Mouse (Mus musculus) myocyte (in vitro differentiated cells): ENCODE results near the gene Mindy4. TPM values are rescaled to one million over a fixed set of nuclear protein-coding genes. Genes with fewer than 3 reads are reported as not detected.

Experiments used
- H3K27me3 ChIP-seq: one replicate; pipeline ENCODE4 v1.6.1; 2011; ENCODE audit not compliant: control insufficient read depth, insufficient read depth, insufficient read length
- H3K36me3 ChIP-seq: one replicate; pipeline ENCODE4 v1.6.1; 2011; ENCODE audit not compliant: control insufficient read depth, insufficient read depth
- H3K4me2 ChIP-seq: one replicate; pipeline ENCODE4 v1.6.1; 2011; ENCODE audit warnings: low read depth, control low read depth
- H3K4me3 ChIP-seq: one replicate; pipeline ENCODE4 v1.5.1; 2011; ENCODE audit warnings: mild to moderate bottlenecking, control low read depth, moderate library complexity
- H3K79me2 ChIP-seq: one replicate; pipeline ENCODE4 v1.6.1; 2011; ENCODE audit not compliant: control insufficient read depth, insufficient read depth
- H3ac ChIP-seq: one replicate; pipeline ENCODE4 v1.6.1; 2011; ENCODE audit not compliant: control insufficient read depth, insufficient read length
- CEBPB ChIP-seq: IDR thresholded peaks from 2 replicates; pipeline ENCODE4 v1.6.1; 2011; ENCODE audit warnings: mild to moderate bottlenecking, moderate library complexity; ENCODE audit not compliant: poor library complexity, insufficient read depth, severe bottlenecking
- E2F4 ChIP-seq: IDR thresholded peaks from one replicate; pipeline ENCODE4 v1.6.1; 2011; ENCODE audit warnings: mild to moderate bottlenecking, control low read depth, moderate library complexity; ENCODE audit not compliant: insufficient read depth
- MAX ChIP-seq: IDR thresholded peaks from one replicate; pipeline ENCODE4 v1.6.1; 2011; ENCODE audit warnings: low read depth, mild to moderate bottlenecking, control low read depth
- MYOD1 ChIP-seq, 3 experiments: IDR thresholded peaks; one replicate each; pipeline ENCODE4 v1.6.1; 2011; ENCODE audit warnings: control low read depth in 2 of 3, low read depth in 2 of 3, mild to moderate bottlenecking in 2 of 3, moderate library complexity in 1 of 3; ENCODE audit not compliant: insufficient read length in 2 of 3, control insufficient read depth in 1 of 3
- MYOG ChIP-seq, 3 experiments: IDR thresholded peaks; one replicate each; pipeline ENCODE4 v1.6.1; 2011; ENCODE audit warnings: control low read depth in 2 of 3, low read depth in 2 of 3, mild to moderate bottlenecking in 2 of 3; ENCODE audit not compliant: insufficient read length in 2 of 3, control insufficient read depth in 1 of 3, insufficient read depth in 1 of 3
- POLR2A ChIP-seq: IDR thresholded peaks from one replicate; pipeline ENCODE4 v1.6.1; 2011; ENCODE audit warnings: low read depth, mild to moderate bottlenecking, control low read depth, moderate library complexity; ENCODE audit not compliant: insufficient read length
- POLR2AphosphoS2 ChIP-seq: IDR thresholded peaks from one replicate; pipeline ENCODE4 v1.6.1; 2011; ENCODE audit warnings: low read depth, control low read depth; ENCODE audit not compliant: insufficient read length
- REST ChIP-seq: IDR thresholded peaks from one replicate; pipeline ENCODE4 v1.6.1; 2011; ENCODE audit warnings: mild to moderate bottlenecking, control low read depth, moderate library complexity; ENCODE audit not compliant: insufficient read depth, insufficient read length
- SRF ChIP-seq: IDR thresholded peaks from one replicate; pipeline ENCODE4 v1.6.1; 2011; ENCODE audit warnings: low read depth; ENCODE audit not compliant: control insufficient read depth, insufficient read length
- TCF12 ChIP-seq: IDR thresholded peaks from one replicate; pipeline ENCODE4 v1.6.1; 2011; ENCODE audit warnings: mild to moderate bottlenecking, control low read depth; ENCODE audit not compliant: poor library complexity, insufficient read depth, severe bottlenecking
- TCF3 ChIP-seq: IDR thresholded peaks from one replicate; pipeline ENCODE4 v1.6.1; 2011; ENCODE audit warnings: low read depth, control low read depth; ENCODE audit not compliant: insufficient read length
- USF1 ChIP-seq: IDR thresholded peaks from one replicate; pipeline ENCODE4 v1.6.1; 2011; ENCODE audit warnings: low read depth, mild to moderate bottlenecking, control low read depth, moderate library complexity
- polyA plus RNA-seq: library from polyadenylated mRNA; unstranded; fragments of >200 nt; fragmentation: generic; extraction: Trizol; gene quantifications from one replicate; pipeline ENCODE4 v1.2.1, GENCODE M21; 2012; ENCODE audit warnings: missing spikeins

Mindy4 gene
- polyA plus RNA-seq, 1 experiment, result 5.0 TPM

- TF ChIP-seq MYOD1 (IDR thresholded peaks at IDR 0.05; ENCODE audit: control insufficient read depth in 1 of 3, insufficient read length in 2 of 3, low read depth in 2 of 3), result no peak
- no peak for TF ChIP-seq E2F4
- no peak for TF ChIP-seq POLR2A
- no peak for TF ChIP-seq USF1
- TF ChIP-seq MAX, result no peak
- no peak for TF ChIP-seq MYOG (IDR thresholded peaks at IDR 0.05; ENCODE audit: control insufficient read depth in 1 of 3, insufficient read depth in 1 of 3, insufficient read length in 2 of 3, low read depth in 2 of 3)
- TF ChIP-seq POLR2AphosphoS2, result no peak
- no peak for TF ChIP-seq REST
- no peaks in the 10 kb centered on the region for H3K79me2 ChIP-seq
- no peaks in the 10 kb centered on the region for H3K36me3 ChIP-seq
- H3K4me2 ChIP-seq, result no peak overlapping the region
- H3ac ChIP-seq, result no peak overlapping the region
- H3K4me3 ChIP-seq, result no peak overlapping the region
- H3K27me3 ChIP-seq, result no peaks in the 10 kb centered on the region
Measured at GRCm38 (mm10) chr6:55347711-55348571, 144.8 kb downstream of the Mindy4 start.

DNA sequence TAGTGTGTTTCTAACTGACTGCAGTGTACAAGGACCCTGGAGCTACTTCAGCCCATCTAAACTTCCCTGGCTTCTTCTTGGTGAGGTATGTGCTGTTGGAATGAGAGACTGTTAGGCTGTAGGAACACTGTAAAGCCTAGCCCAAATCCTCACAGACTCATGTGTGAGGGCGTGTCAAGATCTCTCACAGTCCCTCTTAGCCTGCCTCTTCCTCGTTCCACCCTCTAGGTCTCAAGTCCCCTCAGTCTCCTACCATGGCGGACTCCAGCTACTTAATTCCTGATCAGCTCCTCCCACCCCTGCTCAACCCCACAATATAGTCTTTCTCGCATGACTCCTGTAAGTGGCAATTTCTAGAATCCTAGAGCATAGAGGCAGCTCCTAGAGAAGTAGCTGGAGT lies 146.0 kb downstream of the Mindy4 start:
- Histone ChIP-seq H3K4me2 (no peak overlapping the region), H3K36me3 (no peaks in the 10 kb centered on the region), H3K4me3 (no peak overlapping the region), H3K27me3 (no peaks in the 10 kb centered on the region), H3ac (no peak overlapping the region), H3K79me2 (no peaks in the 10 kb centered on the region)
- TF ChIP-seq POLR2A, result no peak

DNA sequence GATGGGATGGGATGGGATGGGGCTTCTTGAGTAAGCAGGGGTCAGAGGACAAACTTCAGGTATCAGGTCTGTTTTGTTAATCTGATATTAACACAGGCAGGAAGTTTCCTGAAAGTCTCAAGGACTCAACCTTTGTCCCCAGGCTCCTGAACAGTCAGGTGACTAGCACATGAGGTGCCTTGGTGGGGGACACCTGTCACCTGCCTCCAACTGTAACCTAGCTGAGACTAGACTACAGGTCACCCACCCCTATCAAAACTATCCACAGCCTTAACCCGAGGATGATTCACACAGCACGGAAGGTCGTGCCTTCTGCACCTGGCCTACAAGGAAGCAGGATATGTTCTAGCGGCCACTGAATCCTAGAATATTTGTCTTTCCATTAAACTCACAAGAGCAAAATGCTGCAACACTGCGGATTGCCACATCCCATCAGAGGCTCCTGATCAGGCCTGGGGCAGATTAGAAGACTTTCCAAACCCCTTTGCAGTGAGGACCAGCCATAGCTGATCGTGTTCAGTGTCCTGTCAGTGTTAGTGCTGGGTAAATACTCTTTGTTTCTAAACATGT lies 147.3 kb downstream of the Mindy4 start:
- H3K27me3 ChIP-seq, result no peaks in the 10 kb centered on the region
- no peak overlapping the region for H3K4me3 ChIP-seq
- H3K36me3 ChIP-seq, result no peaks in the 10 kb centered on the region
- no peak overlapping the region for H3K4me2 ChIP-seq
- TF ChIP-seq E2F4, result no peak
- no peak for TF ChIP-seq POLR2AphosphoS2
- TF ChIP-seq SRF, result no peak
- no peak for TF ChIP-seq MYOG (IDR thresholded peaks at IDR 0.05; ENCODE audit: control insufficient read depth in 1 of 3, insufficient read depth in 1 of 3, insufficient read length in 2 of 3, low read depth in 2 of 3)
- TF ChIP-seq USF1, result no peak
- no peak for TF ChIP-seq POLR2A
- TF ChIP-seq REST, result no peak
- TF ChIP-seq MYOD1 (IDR thresholded peaks at IDR 0.05; ENCODE audit: control insufficient read depth in 1 of 3, insufficient read length in 2 of 3, low read depth in 2 of 3), result no peak
- no peak for TF ChIP-seq TCF3
- no peak for TF ChIP-seq MAX
- TF ChIP-seq TCF12, result no peak
- no peak for TF ChIP-seq CEBPB
- no peaks in the 10 kb centered on the region for H3K79me2 ChIP-seq
- H3ac ChIP-seq, result no peak overlapping the region

- no peaks in the 10 kb centered on the region for H3K36me3 ChIP-seq
- no peak overlapping the region for H3K4me2 ChIP-seq
- TF ChIP-seq MYOG (IDR thresholded peaks at IDR 0.05; ENCODE audit: control insufficient read depth in 1 of 3, insufficient read depth in 1 of 3, insufficient read length in 2 of 3, low read depth in 2 of 3) (no peak), MAX (no peak), POLR2A (no peak), SRF (no peak), TCF12 (no peak), E2F4 (no peak), REST (no peak), POLR2AphosphoS2 (no peak), CEBPB (no peak)
- no peaks in the 10 kb centered on the region for H3K79me2 ChIP-seq
- H3K27me3 ChIP-seq, result no peaks in the 10 kb centered on the region
- no peak overlapping the region for H3K4me3 ChIP-seq
- no peak overlapping the region for H3ac ChIP-seq
Measured at GRCm38 (mm10) chr6:55351712-55352111, 148.5 kb downstream of the Mindy4 start.

DNA sequence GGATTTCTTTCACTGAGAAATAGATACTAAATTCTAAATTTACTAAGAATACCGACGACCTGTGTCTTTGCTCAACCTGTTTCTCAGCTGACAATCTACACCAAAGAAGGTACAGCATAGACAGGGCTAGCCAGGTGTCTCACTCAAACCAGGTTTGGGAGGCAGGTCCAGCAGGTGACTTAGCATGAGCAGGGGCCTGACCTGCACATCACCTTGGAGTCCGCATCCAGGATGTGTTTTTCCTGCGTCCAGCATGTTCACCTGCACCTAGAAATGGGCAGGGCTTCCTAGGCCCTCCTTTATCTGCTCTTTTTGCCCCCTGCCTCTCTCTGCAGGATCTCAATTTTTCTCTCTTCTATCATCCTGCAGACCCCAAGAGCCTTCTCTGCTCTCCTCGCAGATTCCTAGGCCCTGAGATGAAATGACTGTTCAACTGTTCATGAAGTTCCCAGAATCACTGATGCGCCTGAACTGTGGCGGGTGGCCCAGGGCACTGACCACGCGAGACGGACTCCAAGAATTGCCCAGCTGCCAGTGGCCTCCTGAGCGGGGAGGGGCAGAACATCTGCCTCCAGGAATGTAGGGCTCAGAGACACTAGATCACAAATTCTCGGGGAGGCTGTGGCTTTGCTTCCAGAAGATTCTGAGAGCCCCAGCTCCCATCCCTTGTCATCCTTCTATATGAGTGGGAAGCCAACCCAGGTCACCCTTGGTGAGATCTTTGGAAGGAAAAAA lies 150.7 kb downstream of the Mindy4 start:
- Histone ChIP-seq H3K79me2 (no peaks in the 10 kb centered on the region), H3K27me3 (no peaks in the 10 kb centered on the region), H3K4me3 (no peak overlapping the region), H3K36me3 (no peaks in the 10 kb centered on the region), H3K4me2 (no peak overlapping the region), H3ac (no peak overlapping the region)
- TF ChIP-seq CEBPB, result no peak
- TF ChIP-seq MYOG (IDR thresholded peaks at IDR 0.05; ENCODE audit: control insufficient read depth in 1 of 3, insufficient read depth in 1 of 3, insufficient read length in 2 of 3, low read depth in 2 of 3), result peak in 1 of 3 experiments; percentile 10
